8 mouse cellular contexts compared by ENCODE assay signal in genomic region chr1:71651315-71651714, GRCm38 (mm10). TPM values are rescaled to one million over a fixed set of nuclear protein-coding genes. Genes with fewer than 3 reads are reported as not detected.
DNase-seq lines count a peak whose midpoint lies in the region; ATAC-seq and TF ChIP-seq lines count a peak whose summit lies in the region.

No protein-coding gene starts in this region.

- peaks cover 23% of the 10 kb centered on the region for H3K4me1 ChIP-seq in embryonic facial prominence, embryonic 12.5 days
- peaks cover 15% of the 10 kb centered on the region for H3K4me1 ChIP-seq in intestine, embryonic 14.5 days (replicated peaks; ENCODE audit: control insufficient read depth, insufficient read depth, low read length)
- peaks cover 9% of the 10 kb centered on the region for H3K4me1 ChIP-seq in neural tube, embryonic 13.5 days (replicated peaks)

- ATAC-seq in embryonic facial prominence, embryonic 12.5 days (ENCODE audit: insufficient number of reproducible peaks, insufficient read depth, low FRiP score, low TSS enrichment): no peak
- no peak for ATAC-seq in intestine, embryonic 14.5 days (replicated peaks; ENCODE audit: low FRiP score, low TSS enrichment, low read depth)
- ATAC-seq in neural tube, embryonic 13.5 days (ENCODE audit: low read depth): no peak

- WGBS in embryonic facial prominence, embryonic 12.5 days: 11% methylated on average over 9 of the region's 9 CpGs
- WGBS in intestine, embryonic 14.5 days: 20% methylated on average over 9 of the region's 9 CpGs
- WGBS in neural tube, embryonic 13.5 days: 28% methylated on average over 9 of the region's 9 CpGs

- peak overlapping the region; percentile 0; the same call in 1 of the 2 replicates for H3K4me3 ChIP-seq in layer of hippocampus, adult 2 months
- peak overlapping the region; percentile 83 for H3K4me3 ChIP-seq in embryonic facial prominence, embryonic 12.5 days
- peak overlapping the region; percentile 83 for H3K4me3 ChIP-seq in intestine, embryonic 14.5 days (ENCODE audit: low read depth, low read length)
- peak overlapping the region; percentile 20 for H3K4me3 ChIP-seq in neural tube, embryonic 13.5 days

- H3K36me3 ChIP-seq in embryonic facial prominence, embryonic 12.5 days: peaks cover 37% of the 10 kb centered on the region
- H3K36me3 ChIP-seq in intestine, embryonic 14.5 days (ENCODE audit: control insufficient read depth, insufficient read depth, low read length): peaks cover 35% of the 10 kb centered on the region
- H3K36me3 ChIP-seq in neural tube, embryonic 13.5 days: 0 out of 2 replicates have a peak, but pooled peaks cover 4% of the 10 kb centered on the region

- H3K4me2 ChIP-seq in embryonic facial prominence, embryonic 12.5 days (replicated peaks): peak overlapping the region; percentile 86
- H3K4me2 ChIP-seq in intestine, embryonic 14.5 days (ENCODE audit: low read length): peak overlapping the region; percentile 91
- peak overlapping the region; percentile 86 for H3K4me2 ChIP-seq in neural tube, embryonic 13.5 days

- no peak for TF ChIP-seq CTCF in layer of hippocampus, adult 2 months (conservative IDR thresholded peaks at IDR 0.05)

- H3K27ac ChIP-seq in layer of hippocampus, adult 2 months: no peak overlapping the region
- H3K27ac ChIP-seq in embryonic facial prominence, embryonic 12.5 days: peak overlapping the region; percentile 56; the same call in 1 of the 2 replicates
- H3K27ac ChIP-seq in intestine, embryonic 14.5 days (ENCODE audit: low read depth): no peak overlapping the region
- no peak overlapping the region for H3K27ac ChIP-seq in neural tube, embryonic 13.5 days (replicated peaks)

- H3K27me3 ChIP-seq in embryonic facial prominence, embryonic 12.5 days: no peaks in the 10 kb centered on the region
- H3K27me3 ChIP-seq in intestine, embryonic 14.5 days (replicated peaks; ENCODE audit: control insufficient read depth, insufficient read depth, low read length): no peaks in the 10 kb centered on the region
- peaks cover 6% of the 10 kb centered on the region for H3K27me3 ChIP-seq in neural tube, embryonic 13.5 days

- no peaks in the 10 kb centered on the region for H3K9me3 ChIP-seq in embryonic facial prominence, embryonic 12.5 days
- H3K9me3 ChIP-seq in intestine, embryonic 14.5 days (ENCODE audit: control insufficient read depth, low read length): no peaks in the 10 kb centered on the region
- H3K9me3 ChIP-seq in neural tube, embryonic 13.5 days: no peaks in the 10 kb centered on the region

- DNase-seq in layer of hippocampus, adult 2 months (ENCODE audit: low spot score in 2 of 2): no peak
- DNase-seq in layer of hippocampus, adult 18-20 months (ENCODE audit: low spot score in 2 of 2): no peak
- peak; percentile 58 for DNase-seq in intestine, embryonic 14.5 days (ENCODE audit: low spot score)
- DNase-seq in frontal cortex, adult 2 months (ENCODE audit: extremely low spot score in 1 of 2, low spot score in 1 of 2): no peak
- no peak for DNase-seq in B cell, adult 2 months
- no peak for DNase-seq in right cerebral cortex, postnatal 4 days

- H3K9ac ChIP-seq in embryonic facial prominence, embryonic 12.5 days: peak overlapping the region; percentile 36
- peak overlapping the region; percentile 82 for H3K9ac ChIP-seq in intestine, embryonic 14.5 days (ENCODE audit: low read length)
- no peak overlapping the region for H3K9ac ChIP-seq in neural tube, embryonic 13.5 days

RNA-seq across cellular contexts. Expression of gene Fn1, which starts 1.7 kb away (rescaled TPM):
- total RNA-seq in layer of hippocampus, adult 2 months (2021): 10 to 100 TPM; 38.7 to 53.6 TPM
- total RNA-seq in layer of hippocampus, adult 18-20 months (2021): 10 to 100 TPM; 35.2 to 39.9 TPM
- polyA plus RNA-seq in embryonic facial prominence, embryonic 12.5 days (2016; fragmentation: Nextera tagmentation; extraction: Ambion mirVana): 233 and 238 TPM in 2 replicates
- 115 and 136 TPM in 2 replicates for polyA plus RNA-seq in intestine, embryonic 14.5 days (2014; fragmentation: Nextera tagmentation; extraction: Ambion mirVana)
- 38.7 and 59.1 TPM in 2 replicates for polyA plus RNA-seq in neural tube, embryonic 13.5 days (2015; fragmentation: Nextera tagmentation; extraction: Ambion mirVana)
- polyA plus RNA-seq in frontal cortex, adult 2 months (2012; rRNA removed): 66.0 and 67.7 TPM in 2 replicates

Comparison
In these comparisons a context has a peak if more than half of its experiments do, and no peak if none do; other contexts are left out.
1. H3K4me3 ChIP-seq: peak in every context shown above with its lines; median percentile 83 in embryonic facial prominence, embryonic 12.5 days; 83 in intestine, embryonic 14.5 days; 20 in neural tube, embryonic 13.5 days; 0 in layer of hippocampus, adult 2 months.